Mouse (Mus musculus) 3134 (cell line): ENCODE results near the gene Mapk8ip1.

Experiments
- DNase-seq: peaks from one replicate; pipeline ENCODE4 v3.0.0-alpha.2; 2011; ENCODE audit warnings: low spot score; ENCODE audit not compliant: insufficient read length; ENCODE audit errors: extremely low read depth

The Mapk8ip1 gene

DNA sequence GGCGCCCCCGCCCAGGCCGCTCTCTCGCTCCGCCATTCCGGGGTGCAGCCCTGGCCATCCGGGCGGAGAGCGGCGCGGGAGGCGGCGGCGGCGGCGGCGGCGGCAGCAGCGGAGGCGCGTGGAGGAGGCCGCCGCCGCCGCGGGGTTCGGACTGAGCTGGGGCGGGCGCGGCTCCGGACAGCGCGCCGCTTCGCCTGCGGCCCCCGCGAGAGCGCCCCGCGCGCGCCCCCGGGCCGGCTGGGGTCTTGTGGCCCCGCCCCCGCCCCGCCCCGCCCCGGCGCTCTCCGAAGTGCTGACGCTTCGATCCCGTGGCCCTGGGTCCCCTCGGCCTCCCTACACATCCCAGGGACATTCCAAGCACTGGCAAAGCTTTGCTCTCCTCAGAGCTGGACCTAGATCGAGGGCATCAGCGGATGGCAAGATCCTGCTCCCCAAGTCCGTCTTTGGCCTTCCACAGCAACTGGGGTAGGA lies at the start of gene Mapk8ip1:
Gene Mapk8ip1, minus strand, starts transcription at position 173 of the 471 bp plus-strand sequence.
- no peak for DNase-seq

DNA sequence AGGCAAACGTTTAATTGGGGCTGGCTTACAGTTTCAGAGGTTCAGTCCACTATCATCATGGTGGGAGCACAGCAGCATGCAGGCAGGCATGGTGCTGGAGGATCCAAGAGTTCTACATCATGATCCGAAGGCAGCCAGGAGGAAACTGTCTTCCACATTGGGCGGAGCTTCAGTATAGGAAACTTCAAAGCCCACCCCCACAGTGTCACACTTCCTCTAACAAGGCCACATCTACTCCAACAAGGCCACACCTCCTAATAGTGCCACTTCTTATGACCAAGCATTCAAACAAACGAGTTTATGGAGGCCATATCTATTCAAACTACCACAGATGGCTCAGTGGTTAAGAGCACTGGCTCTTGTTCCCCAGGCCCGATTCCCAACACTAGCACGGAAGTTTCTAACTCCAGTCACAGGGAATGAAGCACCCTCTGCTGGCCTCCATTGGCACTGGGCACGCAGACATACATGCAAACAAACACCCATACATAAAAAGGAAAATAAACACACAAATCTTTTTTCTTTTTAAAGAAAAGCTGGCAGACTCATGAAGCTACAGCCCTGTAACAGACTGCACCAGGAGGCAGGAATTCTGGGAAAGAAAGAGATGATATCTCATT lies 46.2 kb upstream of the Mapk8ip1 start:
- DNase-seq: no peak

DNA sequence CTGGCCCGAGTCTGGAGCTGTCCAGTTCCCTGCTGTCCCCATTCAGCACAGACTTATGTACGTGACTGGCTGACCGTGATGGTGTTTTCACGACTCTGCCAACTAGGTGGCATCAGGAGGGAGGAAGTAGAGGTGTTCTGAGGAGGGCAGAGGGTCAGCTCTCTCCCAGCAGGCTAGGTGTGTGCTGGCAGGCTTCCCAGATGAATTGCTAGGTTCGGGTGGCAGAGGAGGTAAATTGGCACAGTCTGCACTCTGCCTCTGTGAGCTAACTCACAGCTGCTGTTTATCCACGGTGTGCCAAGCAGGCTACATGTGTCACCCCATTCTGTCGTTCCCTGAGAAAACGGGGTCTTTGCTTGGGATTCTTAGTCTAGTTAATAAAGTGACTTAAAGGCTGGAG lies 45.6 kb upstream of the Mapk8ip1 start:
- DNase-seq: no peak

DNA sequence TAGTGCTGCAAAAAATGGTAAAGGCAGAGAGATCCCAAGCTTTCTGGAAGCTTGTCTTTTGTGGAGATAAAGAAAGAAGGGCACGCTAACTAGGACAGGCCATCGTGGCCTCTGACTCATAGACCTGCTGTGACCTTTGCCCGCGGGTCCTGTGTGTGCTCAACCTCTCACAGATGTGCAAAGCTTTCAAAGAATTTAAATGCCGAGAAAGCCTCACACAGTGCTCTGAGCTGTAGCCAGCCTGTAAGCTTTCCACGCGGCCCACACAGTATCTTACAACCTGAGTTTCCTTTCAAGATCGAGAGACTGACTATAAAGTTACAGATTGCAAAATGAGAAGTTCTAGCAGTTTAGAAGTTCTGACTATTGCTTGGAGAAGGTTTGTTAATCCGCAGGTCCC lies 44.8 kb upstream of the Mapk8ip1 start:
- no peak for DNase-seq

DNA sequence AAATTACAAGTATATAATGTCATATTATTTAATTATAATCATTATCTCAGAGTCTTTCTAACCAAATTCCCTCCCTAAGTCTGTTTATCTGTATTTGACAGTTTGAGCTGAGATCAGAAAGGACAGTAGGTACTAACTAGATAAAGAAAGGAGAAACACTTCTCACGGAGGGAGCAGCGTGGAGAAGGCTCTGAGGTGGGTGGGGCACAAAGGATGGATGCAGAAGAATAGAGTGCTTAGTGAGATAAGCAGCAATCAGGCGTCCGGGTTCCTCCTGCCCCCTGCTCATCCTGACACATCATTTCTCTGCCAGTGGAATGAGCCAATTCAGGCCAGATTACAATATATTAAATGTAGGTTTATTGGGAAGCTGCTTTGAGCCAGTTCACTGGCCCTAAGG lies 43.3 kb upstream of the Mapk8ip1 start:
- DNase-seq: no peak

DNA sequence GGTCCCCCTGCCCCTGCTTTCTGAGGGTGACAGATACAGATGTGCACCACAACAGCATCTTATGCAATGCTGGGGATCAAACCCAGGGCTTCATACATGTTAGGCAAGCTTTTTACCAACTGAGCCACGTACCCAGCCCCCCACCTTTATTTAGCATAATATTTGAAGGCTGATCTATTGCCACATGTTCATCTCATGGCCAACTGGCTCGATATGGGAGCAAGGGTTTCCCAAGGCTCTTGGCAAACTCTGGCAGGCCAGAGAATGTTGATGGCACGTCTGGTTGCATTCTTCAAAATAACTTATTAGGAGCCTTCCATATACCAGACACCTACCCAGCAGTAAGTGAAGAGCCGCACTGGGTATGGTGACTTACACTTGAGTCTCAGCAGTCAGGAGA lies 42.2 kb upstream of the Mapk8ip1 start:
- DNase-seq: no peak

DNA sequence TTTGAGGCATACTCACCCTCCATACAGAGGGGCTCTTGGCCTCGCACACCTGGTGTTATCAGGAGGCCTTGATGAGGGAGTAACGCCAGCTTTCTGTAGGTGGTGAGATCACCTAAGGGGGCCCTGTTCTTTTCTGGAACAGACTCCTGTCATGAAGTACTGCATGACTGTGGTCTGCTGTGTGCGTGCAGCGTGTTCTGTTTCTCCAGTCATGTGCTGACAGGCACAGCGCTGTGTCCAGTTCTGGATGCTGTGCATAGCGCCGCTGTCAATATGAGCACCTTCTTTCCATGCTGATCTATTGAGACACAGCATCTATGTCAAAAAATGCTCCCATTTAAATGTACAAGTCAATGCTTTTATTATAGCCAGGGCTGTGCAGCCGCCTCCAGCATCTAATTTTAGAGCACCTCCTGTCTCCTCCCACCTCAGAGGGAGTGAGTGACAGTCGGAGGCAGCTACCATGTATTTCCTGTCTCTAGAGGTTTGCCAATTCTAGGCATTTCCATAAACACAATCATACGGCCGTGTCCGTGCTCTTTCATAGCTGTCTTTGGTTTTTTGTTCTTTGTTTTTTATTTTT lies 41.4 kb upstream of the Mapk8ip1 start:
- no peak for DNase-seq

DNA sequence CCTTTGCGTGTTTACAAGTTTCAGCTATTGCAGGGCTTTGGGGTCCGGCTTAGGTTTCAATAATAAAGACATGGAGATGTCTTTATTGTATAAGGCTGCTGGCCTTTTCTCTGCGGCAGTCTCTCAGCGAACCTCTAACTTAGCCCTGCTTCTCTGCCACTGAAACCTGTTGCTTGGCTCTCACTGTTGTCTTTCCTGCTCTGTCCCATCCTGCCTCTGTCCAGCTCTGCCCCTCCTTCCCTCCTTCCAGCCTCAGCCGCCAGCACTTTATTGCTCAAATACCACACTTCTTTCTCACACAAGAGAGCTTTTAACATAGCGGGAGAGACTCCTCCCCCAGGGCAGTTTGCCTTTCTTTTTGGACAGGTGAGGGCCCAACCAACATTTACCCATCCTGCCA lies 39.4 kb upstream of the Mapk8ip1 start:
- no peak for DNase-seq

DNA sequence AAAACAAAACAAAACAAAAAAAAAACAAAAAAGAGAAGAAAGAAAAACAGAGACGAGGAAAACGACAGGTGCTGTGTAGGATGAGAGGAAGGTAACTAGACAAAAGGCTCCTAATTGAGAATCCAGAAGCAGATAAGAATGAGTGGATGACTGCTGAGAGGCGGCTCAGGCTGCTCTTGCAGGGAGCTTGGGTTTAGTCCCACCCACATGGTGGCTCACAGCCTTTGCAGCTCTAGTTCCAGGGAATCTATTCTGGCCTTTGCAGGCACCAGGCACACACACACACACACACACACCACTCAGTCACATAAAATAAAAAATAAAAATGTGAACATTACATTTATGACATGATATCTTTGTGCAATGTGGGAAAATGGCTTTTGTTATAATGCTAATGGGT lies 37.5 kb upstream of the Mapk8ip1 start:
- no peak for DNase-seq

DNA sequence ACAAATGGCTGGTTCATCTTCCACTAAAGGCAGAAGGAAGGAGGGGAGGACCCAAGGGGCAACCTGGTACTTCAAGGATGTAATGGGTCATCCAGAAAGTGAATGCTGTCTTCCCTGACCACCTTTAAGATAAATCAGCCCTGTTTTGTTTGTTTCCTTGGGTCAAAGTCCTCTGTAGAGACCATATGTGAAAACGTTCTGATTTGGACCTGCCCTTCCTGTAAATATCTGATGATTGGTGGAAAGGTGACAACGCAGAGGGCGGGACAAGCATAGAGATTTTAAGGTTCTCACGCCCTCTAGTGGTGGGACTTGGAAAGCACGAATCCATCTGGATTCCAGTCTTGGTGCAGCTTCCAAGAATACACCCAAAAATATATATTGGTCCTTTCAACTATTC lies 36.8 kb upstream of the Mapk8ip1 start:
- DNase-seq: peak; percentile 44

DNA sequence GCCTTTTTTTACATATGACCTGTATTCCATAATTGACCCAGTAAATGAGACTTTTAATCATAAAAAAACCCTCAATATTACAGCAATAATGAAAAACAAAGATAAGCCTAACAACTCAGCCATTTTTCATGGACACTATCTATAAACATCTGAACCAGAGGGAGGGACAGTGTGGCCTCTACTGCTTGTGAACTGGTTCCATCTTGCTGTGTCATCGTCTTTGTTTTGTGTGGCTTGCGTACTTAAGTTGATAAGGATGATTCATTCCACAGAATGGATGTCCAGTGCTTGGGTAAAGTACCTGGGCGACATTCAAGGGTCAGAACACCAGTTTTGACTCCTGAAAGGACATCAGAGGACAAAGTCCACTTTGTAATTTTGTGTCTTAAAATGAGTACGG lies 36.3 kb upstream of the Mapk8ip1 start:
- DNase-seq: no peak

DNA sequence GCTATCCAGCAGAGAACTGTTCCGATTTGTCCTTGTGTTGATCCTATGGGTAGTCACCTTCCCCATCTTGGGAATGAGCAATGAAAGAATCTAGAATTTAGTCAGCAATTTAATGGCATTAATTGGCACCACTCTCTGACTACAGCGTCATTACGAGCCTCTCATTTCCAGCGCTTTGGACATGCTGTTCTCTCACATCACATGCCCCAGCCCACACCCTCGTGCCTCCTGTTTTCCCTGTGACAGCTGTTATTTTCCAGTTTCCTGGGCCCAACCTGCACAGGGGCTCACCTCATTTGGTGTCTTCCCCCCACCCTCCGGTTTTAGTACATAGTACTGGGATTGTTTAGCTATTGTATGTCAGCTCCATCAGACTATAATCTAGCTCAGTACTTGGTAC lies 34.0 kb upstream of the Mapk8ip1 start:
- no peak for DNase-seq

DNA sequence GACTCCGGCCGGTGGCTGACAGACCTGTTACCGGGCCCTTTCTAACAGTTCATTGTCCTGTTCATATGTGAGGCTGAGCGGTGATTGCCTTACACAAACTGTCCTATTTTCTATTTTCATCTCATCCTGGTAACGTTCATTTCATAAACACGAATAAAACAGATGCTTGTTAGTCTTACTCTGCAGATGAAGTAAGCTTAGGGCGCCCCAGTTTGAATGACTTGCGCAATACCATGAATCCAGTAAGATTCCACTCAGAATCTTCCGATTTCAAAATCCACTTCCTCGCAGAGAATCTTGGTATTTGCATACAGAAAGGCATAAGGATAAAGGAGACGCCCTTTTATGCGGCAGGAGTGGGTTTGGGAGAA lies 33.3 kb upstream of the Mapk8ip1 start:
- DNase-seq: no peak

DNA sequence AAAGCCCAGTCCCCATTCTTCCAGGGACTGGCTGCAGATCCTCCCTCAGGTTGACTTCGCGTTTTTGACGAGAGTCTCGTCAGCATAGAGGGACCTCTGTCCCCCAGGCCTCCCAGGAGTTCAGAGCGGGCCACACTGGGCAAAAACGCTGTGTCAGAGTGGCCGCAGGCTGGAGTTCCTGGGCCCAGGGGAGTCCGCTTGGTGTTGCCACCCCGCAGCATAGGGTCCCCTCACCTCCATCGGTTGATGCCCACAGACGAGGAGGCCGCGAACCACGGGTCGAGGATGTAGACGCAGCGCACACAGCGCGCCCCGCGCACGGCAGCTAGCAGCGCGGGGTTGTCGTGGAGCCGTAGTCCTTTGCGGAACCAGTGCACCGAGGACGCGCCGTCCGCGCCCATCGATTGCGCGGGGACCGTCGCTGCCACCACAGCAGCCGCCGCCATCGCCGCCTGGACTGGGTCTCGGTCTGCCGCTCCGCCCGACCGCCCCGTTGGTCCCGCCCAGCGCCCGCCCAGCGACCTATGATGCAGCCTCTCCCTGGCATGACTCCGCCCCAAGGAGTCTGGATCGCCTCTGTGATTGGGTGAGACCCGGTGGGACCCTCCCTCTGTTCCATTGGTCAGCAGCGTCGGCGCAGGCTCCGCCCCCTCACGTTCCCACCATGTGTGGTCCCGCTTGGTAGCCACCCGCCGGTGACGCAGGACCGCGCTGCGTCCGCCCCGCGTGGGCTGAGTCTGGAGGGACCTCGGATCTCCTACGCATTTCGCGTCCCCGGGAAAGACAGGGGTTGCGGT lies 32.7 kb upstream of the Mapk8ip1 start, which contains the start of gene Cry2:
Gene Cry2, minus strand, starts transcription at position 466 of the 797 bp plus-strand sequence.
- DNase-seq: peak; percentile 97

DNA sequence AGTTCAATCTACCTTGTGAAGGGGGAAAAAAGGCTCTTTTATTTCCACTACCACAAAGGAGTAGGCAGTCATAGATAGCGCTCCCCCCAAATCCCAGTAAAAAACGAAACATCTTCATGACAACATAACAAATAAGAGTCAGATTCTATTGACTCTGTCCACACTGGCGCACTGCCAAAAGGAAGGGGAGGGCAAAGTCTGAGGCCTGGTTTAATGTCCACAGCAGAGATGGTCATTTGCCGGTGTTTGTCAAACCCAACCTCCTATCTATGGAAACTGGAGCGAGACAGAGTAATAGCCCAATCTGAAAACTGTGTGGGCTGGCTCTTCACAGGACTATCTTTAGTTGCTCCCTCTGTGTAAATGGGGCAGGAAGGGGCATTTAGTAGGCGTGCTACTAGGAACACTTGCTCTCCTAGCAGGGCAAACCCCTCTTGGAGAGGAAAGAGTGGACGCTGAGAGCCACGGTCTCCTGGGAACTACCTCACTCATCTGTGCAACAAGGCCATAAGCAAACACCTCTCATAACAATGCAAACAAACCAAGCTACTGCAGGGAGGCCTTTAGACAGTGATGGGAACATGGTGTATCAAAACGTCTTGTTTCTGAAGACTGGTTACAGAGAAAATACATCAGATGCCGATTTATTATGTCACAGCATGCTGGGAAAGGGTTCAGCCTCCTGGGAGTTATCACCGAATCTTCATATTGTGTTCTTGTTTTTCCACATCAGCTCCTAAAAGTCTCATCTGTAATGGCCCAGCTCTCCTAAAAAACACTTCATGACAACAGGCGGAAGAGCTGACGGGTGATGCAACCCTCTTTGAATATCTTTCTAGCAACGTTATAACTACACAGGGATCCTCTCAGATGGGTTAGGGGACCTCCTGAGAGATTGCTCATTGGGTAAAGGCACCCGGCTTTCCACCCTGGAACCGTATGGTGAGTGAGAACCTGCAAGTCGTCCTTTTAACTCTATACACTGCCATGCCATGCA lies 31.5 kb upstream of the Mapk8ip1 start:
- no peak for DNase-seq

DNA sequence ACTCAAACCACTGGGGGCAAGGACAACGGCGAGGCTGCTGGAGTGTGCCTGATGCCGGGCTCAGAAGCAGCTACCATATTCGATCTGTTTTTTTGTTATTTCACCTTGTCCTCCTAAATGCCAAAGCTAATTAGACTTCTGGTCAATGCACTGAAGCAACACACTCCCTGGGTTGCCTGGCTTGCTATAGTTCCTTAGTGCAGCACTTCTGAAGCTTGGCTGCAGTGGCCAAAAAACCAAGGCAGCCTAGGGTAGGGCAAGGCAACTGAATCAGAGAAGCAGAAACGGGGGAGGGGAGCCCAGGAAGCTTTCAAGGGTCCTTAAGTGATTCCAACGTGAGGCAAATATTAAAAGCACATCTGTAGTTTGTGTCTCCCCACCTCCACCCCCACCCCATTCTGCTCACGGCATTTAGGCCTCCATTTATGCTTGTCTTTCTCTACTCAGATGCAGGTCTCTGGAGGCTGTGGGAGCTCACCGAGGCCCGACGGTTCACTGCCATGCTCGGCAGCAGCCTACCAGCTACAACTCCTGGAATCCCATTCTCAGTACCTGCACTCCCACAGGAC lies 30.6 kb upstream of the Mapk8ip1 start:
- no peak for DNase-seq

DNA sequence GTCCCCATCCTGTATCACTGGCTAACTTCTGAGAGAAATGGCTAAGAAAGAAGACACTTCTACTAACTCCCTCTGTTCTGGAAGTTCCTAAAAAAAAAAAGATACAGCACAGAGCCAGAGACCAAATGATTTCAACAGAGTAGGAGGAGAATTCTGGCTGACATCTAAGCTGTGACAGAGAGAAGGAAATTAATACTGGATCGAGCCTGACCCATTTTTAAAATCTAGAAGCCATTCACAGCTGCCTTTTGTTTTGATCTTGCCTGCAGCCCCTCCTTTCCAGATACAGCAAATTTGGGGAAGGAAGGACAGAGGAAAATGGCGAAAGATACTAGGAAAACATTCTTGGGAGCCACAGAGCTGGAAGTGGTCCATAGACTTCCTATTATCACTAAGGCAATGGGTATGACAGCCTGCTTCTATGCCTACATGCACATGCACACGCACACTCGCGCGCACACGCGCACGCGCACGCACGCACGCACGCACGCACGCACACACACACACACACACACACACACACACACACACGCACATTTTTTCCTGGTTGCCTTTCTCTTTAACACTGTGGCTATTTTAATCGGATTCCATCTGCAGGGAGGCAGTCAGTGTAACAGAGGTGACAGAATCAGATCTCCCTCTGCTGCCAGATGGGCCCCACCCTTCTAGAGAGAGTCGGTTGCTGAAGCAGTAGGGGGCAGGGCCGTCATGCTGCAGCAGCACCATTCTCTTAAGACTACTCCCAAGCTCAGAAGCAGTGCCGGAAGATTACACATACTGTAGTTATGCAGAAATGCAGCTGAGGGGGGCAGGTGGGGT lies 29.9 kb upstream of the Mapk8ip1 start:
- no peak for DNase-seq

DNA sequence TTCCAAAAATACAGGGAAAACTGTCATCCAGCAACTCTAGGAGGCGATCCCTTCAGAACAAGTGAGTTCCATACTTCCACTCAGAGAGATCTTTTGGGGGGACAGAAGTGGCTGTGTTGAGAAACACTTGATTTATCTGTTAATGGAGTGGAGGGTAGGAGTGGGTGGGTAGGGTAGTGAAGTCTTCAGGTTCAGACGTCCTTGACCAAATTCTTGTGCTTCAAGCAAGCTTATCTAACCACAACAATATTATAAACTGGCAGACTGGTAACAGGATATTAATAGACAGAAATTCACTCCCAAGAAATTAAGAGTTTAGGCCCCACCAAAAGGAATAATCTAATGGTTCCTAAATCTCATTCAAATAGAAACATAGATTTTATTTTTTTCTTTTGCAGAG lies 29.0 kb upstream of the Mapk8ip1 start:
- no peak for DNase-seq

DNA sequence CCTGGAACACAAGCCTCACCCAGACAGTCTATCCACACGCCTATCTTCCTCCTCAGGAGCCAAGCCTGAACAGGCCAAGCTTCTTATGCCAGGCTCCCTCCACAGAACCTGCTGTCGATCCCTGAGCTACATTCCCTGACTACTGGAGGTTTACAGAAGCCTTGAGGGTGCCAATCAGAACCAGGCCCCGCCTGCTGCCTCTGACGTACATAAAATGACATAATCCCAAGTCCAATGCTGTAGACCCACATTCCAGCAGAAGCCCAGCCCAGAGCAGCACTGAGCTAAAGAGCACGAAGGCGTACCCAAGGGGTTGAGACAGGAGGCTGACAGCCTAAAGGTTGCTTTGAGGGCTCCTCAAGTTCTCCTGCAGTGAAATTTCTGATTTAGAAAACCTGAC lies 26.8 kb upstream of the Mapk8ip1 start:
- no peak for DNase-seq

DNA sequence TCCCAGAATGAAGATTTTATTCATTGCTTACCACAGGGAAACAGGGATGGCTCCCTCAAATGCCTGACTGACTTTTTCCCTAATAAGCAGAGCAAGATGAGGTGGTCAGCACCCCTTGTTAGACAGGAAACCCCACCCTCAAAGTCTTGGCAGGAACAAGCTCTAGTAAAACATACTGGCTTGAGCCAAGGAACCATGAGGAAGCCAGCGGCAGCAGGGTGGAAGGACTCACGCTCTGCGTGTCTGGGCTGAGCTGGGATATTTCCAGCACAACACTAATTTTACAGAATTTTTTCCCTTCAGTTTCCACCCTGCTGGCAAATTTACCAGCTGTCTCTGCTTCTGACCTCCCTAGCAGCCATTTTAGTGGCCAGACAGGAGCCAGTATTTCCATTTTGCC lies 25.4 kb upstream of the Mapk8ip1 start:
- no peak for DNase-seq
